In genomic region chr6:81987010-81987409, GRCm38 (mm10) we compare ENCODE assay signal across 8 mouse cellular contexts. TPM values are rescaled to one million over a fixed set of nuclear protein-coding genes. Genes with fewer than 3 reads are reported as not detected.
A peak's percentile ranks its signal among the peaks of the same experiment; 100 is the strongest.
DNase-seq lines count a peak whose midpoint lies in the region; ATAC-seq lines count a peak whose summit lies in the region.

No protein-coding gene starts in this region.

- H3K36me3 ChIP-seq in midbrain, embryonic 14.5 days (ENCODE audit: control insufficient read depth, insufficient read depth, low read length): no peaks in the 10 kb centered on the region

- no peak overlapping the region for H3K9ac ChIP-seq in midbrain, embryonic 14.5 days (replicated peaks; ENCODE audit: low read length)

- H3K9me3 ChIP-seq in midbrain, embryonic 14.5 days (ENCODE audit: control insufficient read depth, low read length): no peaks in the 10 kb centered on the region

- 0% methylated on average over 9 of the region's 9 CpGs for WGBS in midbrain, embryonic 14.5 days

- no peak overlapping the region for H3K27ac ChIP-seq in midbrain, embryonic 14.5 days (replicated peaks; ENCODE audit: low read depth, low read length)

- DNase-seq in adrenal gland, postnatal 10 days: peak; percentile 91
- DNase-seq in embryo, embryonic 10.5 days (ENCODE audit: low spot score): peak; percentile 88
- peak; percentile 64 to 74 for DNase-seq in gastrocnemius, postnatal 4 days (ENCODE audit: low spot score in 2 of 2)
- peak; percentile 87 for DNase-seq in kidney, adult 11 months
- peak; percentile 81 for DNase-seq in left cerebral cortex, postnatal 4 days
- peak; percentile 88 for DNase-seq in midbrain, embryonic 14.5 days
- DNase-seq in spleen, adult 12 weeks (ENCODE audit: low spot score): peak; percentile 9

- no peak overlapping the region for H3K4me3 ChIP-seq in midbrain, embryonic 14.5 days (replicated peaks; ENCODE audit: low read depth, low read length)

- H3K4me1 ChIP-seq in midbrain, embryonic 14.5 days (ENCODE audit: control insufficient read depth, insufficient read depth, low read length): no peaks in the 10 kb centered on the region

- intact Hi-C loops in left cerebral cortex, postnatal 4 days (cut with DNase I): loop anchor here (5.0 to 10.0 kb wide), 2 partner anchors 55 to 388 kb away; partner anchors contain the start of gene Eva1a

- H3K27me3 ChIP-seq in midbrain, embryonic 14.5 days (ENCODE audit: control insufficient read depth, insufficient read depth, low read length): no peaks in the 10 kb centered on the region

- ATAC-seq in midbrain, embryonic 14.5 days (ENCODE audit: low FRiP score, low TSS enrichment): peak; percentile 63; the same call in 1 of the 2 replicates
- ATAC-seq in erythroblast, adult 5-6 weeks (replicated peaks; ENCODE audit: low FRiP score, poor library complexity, severe bottlenecking): no peak

- H3K4me2 ChIP-seq in midbrain, embryonic 14.5 days (ENCODE audit: low read length): no peak overlapping the region

RNA-seq across cellular contexts. Expression of gene Mrpl19, which starts 21.3 kb away (rescaled TPM):
- 10 to 100 TPM; 41.1 to 58.2 TPM for total RNA-seq in adrenal gland, postnatal 10 days (2021)
- 10 to 100 TPM; 29.8 to 32.5 TPM for total RNA-seq in gastrocnemius, postnatal 4 days (2021)
- total RNA-seq in left cerebral cortex, postnatal 4 days (2021): 10 to 100 TPM; 38.0 to 38.6 TPM
- polyA plus RNA-seq in midbrain, embryonic 14.5 days (2014; fragmentation: Nextera tagmentation; extraction: Ambion mirVana): 31.5 and 34.0 TPM in 2 replicates
- total RNA-seq in erythroblast, adult 5-6 weeks (2015; ENCODE audit: low replicate concordance): 2.7 and 4.4 TPM in 2 replicates
- 2.9 and 4.3 TPM in 2 replicates for total RNA-seq in erythroblast, adult 5-6 weeks (2017; ENCODE audit: low replicate concordance)

RNA-seq across cellular contexts. Expression of gene Eva1a, which starts 53.8 kb away (rescaled TPM):
- total RNA-seq in adrenal gland, postnatal 10 days (2021): 10 to 100 TPM in 1 of 2 experiments, 1 to 10 TPM in 1; 7.4 to 11.4 TPM
- total RNA-seq in gastrocnemius, postnatal 4 days (2021): 1 to 10 TPM; 2.9 to 3.3 TPM
- total RNA-seq in left cerebral cortex, postnatal 4 days (2021): 1 to 10 TPM; 2.3 to 2.9 TPM
- polyA plus RNA-seq in midbrain, embryonic 14.5 days (2014; fragmentation: Nextera tagmentation; extraction: Ambion mirVana): 0.32 and 0.63 TPM in 2 replicates
- not detected in 2 replicates for total RNA-seq in erythroblast, adult 5-6 weeks (2015; ENCODE audit: low replicate concordance)
- not detected in 2 replicates for total RNA-seq in erythroblast, adult 5-6 weeks (2017; ENCODE audit: low replicate concordance)

Comparison
In these comparisons a context has a peak if more than half of its experiments do, and no peak if none do; other contexts are left out.
1. DNase-seq: peak in every context shown above with its lines; median percentile 91 in adrenal gland, postnatal 10 days; 88 in embryo, embryonic 10.5 days; 88 in midbrain, embryonic 14.5 days; 87 in kidney, adult 11 months; 81 in left cerebral cortex, postnatal 4 days; 69 in gastrocnemius, postnatal 4 days; 9 in spleen, adult 12 weeks.
2. RNA of gene Mrpl19, which starts 21.3 kb away (total RNA-seq): 41.1 to 58.2 TPM in adrenal gland, postnatal 10 days, 38.0 to 38.6 TPM in left cerebral cortex, postnatal 4 days and 29.8 to 32.5 TPM in gastrocnemius, postnatal 4 days; 2.7 to 4.4 TPM in erythroblast, adult 5-6 weeks; every median in the first group is over 4 times any median in the second.